Mouse (Mus musculus) intestine, embryonic 15.5 days (tissue): Measurements from ENCODE around the gene Vps52. TPM values are rescaled to one million over a fixed set of nuclear protein-coding genes. Genes with fewer than 3 reads are reported as not detected.

Experiments
- ATAC-seq: fragments of 200-750 bp; cut with Nextera tagmentation; 2 replicates; pipeline ENCODE4 v1.8.0; 2017; ENCODE audit warnings: moderate TSS enrichment, moderate library complexity
- H3K27ac ChIP-seq: fragments of 300-500 bp; sonication (generic); 2 replicates; pipeline ENCODE4 v1.5.1; 2015; ENCODE audit warnings: mild to moderate bottlenecking, inconsistent platforms
- H3K27me3 ChIP-seq: fragments of 300-500 bp; sonication (generic); replicated peaks from 2 replicates; pipeline ENCODE4 v1.6.1; 2015; ENCODE audit warnings: inconsistent platforms
- H3K36me3 ChIP-seq: fragments of 300-500 bp; sonication (generic); 2 replicates; pipeline ENCODE4 v1.6.1; 2015; ENCODE audit warnings: inconsistent platforms
- H3K4me1 ChIP-seq: fragments of 300-500 bp; sonication (generic); replicated peaks from 2 replicates; pipeline ENCODE4 v1.6.1; 2015; ENCODE audit warnings: inconsistent platforms
- H3K4me2 ChIP-seq: fragments of 300-500 bp; sonication (generic); replicated peaks from 2 replicates; pipeline ENCODE4 v1.6.1; 2015; ENCODE audit warnings: mild to moderate bottlenecking, inconsistent platforms
- H3K4me3 ChIP-seq: fragments of 300-500 bp; sonication (generic); replicated peaks from 2 replicates; pipeline ENCODE4 v1.5.1; 2015; ENCODE audit warnings: inconsistent platforms
- H3K9ac ChIP-seq: fragments of 300-500 bp; sonication (generic); 2 replicates; pipeline ENCODE4 v1.6.1; 2015; ENCODE audit warnings: inconsistent platforms
- H3K9me3 ChIP-seq: fragments of 300-500 bp; sonication (generic); 2 replicates; pipeline ENCODE4 v1.6.1; 2016; ENCODE audit warnings: inconsistent platforms
- WGBS: fragments of 180-500 bp; shearing (Covaris S2); methylation state at CpG from one replicate; pipeline ENCODE4 v1.1.7; 2015; 5-methylcytosine and 5-hydroxymethylcytosine counted together
- polyA plus RNA-seq: library from polyadenylated mRNA; unstranded; fragments of >200 nt; fragmentation: Nextera tagmentation; extraction: Ambion mirVana; gene quantifications from 2 replicates; pipeline ENCODE4 v1.2.1, GENCODE M21; 2015

The Vps52 gene
- polyA plus RNA-seq, 1 experiment from 2014 or later: 44.0 TPM

DNA sequence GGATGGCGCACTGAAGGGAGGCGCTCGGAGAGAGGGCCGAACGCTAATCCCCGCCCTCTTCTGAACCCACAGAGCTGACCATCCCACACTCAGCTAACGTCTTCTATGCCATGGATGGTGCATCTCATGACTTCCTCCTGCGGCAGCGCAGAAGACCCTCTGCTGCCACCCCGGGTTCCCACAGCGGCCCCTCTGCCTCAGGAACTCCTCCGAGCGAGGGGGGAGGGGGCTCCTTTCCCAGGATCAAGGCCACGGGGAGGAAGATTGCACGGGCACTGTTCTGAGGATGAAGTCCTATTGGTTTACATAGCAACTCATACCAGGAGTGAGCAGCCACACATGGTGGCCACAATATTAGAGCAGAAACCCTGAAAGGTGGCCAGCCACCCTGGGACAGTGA, 18.6 kb upstream of the Vps52 start:
- Histone ChIP-seq H3K4me2 (no peak overlapping the region), H3K36me3 (peaks cover 21% of the 10 kb centered on the region), H3K9ac (no peak overlapping the region), H3K4me1 (peaks cover 22% of the 10 kb centered on the region), H3K27me3 (no peaks in the 10 kb centered on the region), H3K27ac (no peak overlapping the region), H3K4me3 (no peak overlapping the region), H3K9me3 (no peaks in the 10 kb centered on the region)
- ATAC-seq: no peak
- 82% methylated on average over 15 of the region's 15 CpGs for WGBS

DNA sequence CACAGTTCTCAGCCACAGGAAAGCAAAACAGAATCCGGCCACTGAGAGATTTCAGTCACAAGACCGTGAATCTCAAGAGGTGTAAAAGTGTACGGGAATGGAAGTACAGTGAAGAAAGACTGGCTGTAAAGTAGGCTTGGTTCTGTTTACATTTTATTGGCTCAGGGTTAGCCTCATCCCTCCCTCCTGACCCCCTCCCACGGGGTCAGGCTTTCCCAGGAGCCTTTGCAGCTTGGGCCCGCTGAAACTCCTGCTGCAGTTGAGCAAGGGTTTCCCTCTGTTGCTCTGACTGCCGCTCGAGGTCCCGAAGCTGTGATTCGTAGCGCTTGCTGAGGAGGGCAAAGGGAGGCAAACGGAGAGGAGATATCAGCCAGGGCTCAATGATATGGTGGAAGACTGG, 16.8 kb upstream of the Vps52 start:
- H3K9me3 ChIP-seq: no peaks in the 10 kb centered on the region
- H3K4me3 ChIP-seq: peak overlapping the region; percentile 83; the same call in 1 of the 2 replicates
- no peaks in the 10 kb centered on the region for H3K27me3 ChIP-seq
- H3K36me3 ChIP-seq: peaks cover 16% of the 10 kb centered on the region
- peak overlapping the region; percentile 93 for H3K4me2 ChIP-seq
- no peak for ATAC-seq
- peaks cover 22% of the 10 kb centered on the region for H3K4me1 ChIP-seq
- WGBS: 73% methylated on average over 11 of the region's 11 CpGs
- peak overlapping the region; percentile 77; the same call in 1 of the 2 replicates for H3K9ac ChIP-seq
- no peak overlapping the region for H3K27ac ChIP-seq

DNA sequence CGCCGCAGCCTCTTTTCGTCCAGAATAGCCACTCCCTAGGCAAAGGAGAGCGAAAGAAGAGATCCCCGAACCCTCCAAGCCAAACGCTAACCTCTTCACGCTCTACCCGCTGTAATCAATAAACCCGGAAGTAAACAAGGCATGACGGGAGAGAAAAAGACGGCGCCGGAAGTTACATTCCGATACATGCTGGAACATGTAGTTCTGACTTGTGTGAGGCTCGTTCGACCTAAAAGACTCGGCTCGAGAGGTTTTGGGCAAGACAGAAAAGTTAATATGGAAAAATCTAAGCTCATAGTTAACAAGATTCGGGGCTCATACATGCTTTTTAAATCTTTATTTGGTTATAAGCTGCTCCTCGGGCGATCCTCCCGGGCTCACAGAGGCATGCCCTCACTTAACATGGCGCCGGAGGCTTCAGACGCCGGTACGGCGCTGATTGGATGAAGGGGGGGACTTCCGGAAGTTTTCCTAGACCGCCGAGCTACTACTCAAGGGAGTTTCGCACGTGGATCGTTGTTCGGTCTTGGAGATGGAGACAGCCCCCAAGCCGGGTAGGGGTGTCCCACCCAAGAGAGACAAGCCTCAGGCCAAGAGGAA, 15.3 kb upstream of the Vps52 start, which contains the start of the genes Pfdn6 and Wdr46:
Gene Pfdn6 (minus strand): TSS at position 138 of the 600 bp plus-strand sequence.
Gene Wdr46 (plus strand): TSS at position 455 of the 600 bp plus-strand sequence.
- H3K9ac ChIP-seq: peak within 1 kb of the TSS; percentile 77
- no peaks in the 10 kb centered on the region for H3K9me3 ChIP-seq
- peaks cover 22% of the 10 kb centered on the region for H3K4me1 ChIP-seq
- peak within 1 kb of the TSS; percentile 18; the same call in 1 of the 2 replicates for H3K27ac ChIP-seq
- H3K36me3 ChIP-seq: peaks cover 26% of the 10 kb centered on the region
- no peaks in the 10 kb centered on the region for H3K27me3 ChIP-seq
- ATAC-seq: peak; percentile 94
- peak within 1 kb of the TSS; percentile 83 for H3K4me3 ChIP-seq
- peak within 1 kb of the TSS; percentile 93 for H3K4me2 ChIP-seq
- WGBS: under 1% methylated on average over 36 of the region's 36 CpGs

DNA sequence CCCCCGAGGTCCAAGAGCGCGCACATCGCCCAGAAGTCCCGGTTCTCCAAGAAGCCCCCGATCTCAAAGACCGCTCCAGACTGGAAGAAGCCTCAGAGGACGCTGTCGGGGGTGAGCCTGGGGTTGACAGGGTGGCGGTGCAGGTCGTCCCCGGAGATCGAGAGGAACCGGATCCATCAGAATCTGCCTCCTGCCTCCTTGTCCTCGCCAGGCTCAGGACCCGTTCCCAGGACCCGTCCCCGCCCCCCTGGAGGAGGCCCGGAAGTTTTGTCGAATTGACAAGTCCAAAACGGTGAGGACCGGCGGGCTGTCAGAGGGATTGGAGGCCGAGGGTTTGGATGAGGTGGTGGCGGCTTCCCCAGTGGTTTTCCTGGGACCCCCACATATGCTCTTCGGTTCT, 14.6 kb upstream of the Vps52 start:
- Histone ChIP-seq H3K27ac (no peak overlapping the region), H3K4me3 (peak overlapping the region; percentile 83), H3K27me3 (no peaks in the 10 kb centered on the region), H3K9ac (peak overlapping the region; percentile 69), H3K4me2 (peak overlapping the region; percentile 93), H3K9me3 (no peaks in the 10 kb centered on the region), H3K4me1 (peaks cover 22% of the 10 kb centered on the region), H3K36me3 (peaks cover 28% of the 10 kb centered on the region)
- 1% methylated on average over 26 of the region's 26 CpGs for WGBS
- peak; percentile 12; the same call in 1 of the 2 replicates for ATAC-seq

DNA sequence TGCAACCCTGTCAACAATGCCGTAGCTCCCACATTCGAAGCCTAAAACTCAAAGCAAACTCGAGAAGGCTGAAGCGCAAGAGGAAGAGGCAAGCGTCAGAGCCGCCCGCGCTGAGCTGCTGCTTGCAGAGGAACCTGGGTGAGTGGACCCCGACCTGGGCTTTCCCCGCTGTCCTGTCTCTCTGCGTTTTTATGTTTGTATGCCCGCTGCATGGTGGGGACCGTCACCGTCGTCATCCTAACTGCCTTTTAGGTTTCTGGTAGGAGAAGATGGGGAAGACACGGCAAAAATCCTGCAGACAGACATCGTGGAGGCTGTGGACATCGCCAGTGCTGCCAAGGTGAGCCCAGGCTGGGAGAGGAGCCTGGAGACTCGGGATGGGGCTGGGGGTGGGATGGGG, 14.2 kb upstream of the Vps52 start:
- peak overlapping the region; percentile 93 for H3K4me2 ChIP-seq
- H3K4me1 ChIP-seq: peaks cover 22% of the 10 kb centered on the region
- H3K9ac ChIP-seq: peak overlapping the region; percentile 69
- H3K36me3 ChIP-seq: peaks cover 28% of the 10 kb centered on the region
- H3K4me3 ChIP-seq: peak overlapping the region; percentile 83
- H3K27ac ChIP-seq: no peak overlapping the region
- no peaks in the 10 kb centered on the region for H3K27me3 ChIP-seq
- no peaks in the 10 kb centered on the region for H3K9me3 ChIP-seq
- ATAC-seq: no peak
- 53% methylated on average over 19 of the region's 19 CpGs for WGBS

DNA sequence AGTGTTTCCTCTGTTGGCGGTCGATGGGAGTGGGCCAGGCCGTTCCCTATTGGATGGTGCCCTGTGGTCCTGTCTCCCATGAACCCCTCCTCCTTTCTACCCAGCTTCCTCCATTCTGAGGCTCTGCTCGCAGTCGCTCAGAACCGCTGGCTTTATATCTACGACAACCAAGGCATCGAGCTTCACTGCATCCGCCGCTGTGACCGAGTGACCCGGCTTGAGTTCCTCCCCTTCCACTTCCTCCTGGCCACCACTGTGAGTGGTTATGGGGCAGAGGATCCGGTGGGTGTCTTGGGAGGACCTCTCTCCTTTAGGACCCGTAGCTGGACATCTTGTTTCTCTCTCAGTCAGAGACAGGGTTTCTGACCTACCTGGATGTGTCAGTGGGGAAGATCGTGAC, 12.2 kb upstream of the Vps52 start:
- Histone ChIP-seq H3K9me3 (no peaks in the 10 kb centered on the region), H3K4me2 (no peak overlapping the region), H3K4me1 (peaks cover 25% of the 10 kb centered on the region), H3K27me3 (no peaks in the 10 kb centered on the region), H3K9ac (no peak overlapping the region), H3K4me3 (no peak overlapping the region), H3K27ac (no peak overlapping the region), H3K36me3 (peaks cover 19% of the 10 kb centered on the region; the same call in 1 of the 2 replicates)
- no peak for ATAC-seq
- WGBS: 94% methylated on average over 15 of the region's 15 CpGs

DNA sequence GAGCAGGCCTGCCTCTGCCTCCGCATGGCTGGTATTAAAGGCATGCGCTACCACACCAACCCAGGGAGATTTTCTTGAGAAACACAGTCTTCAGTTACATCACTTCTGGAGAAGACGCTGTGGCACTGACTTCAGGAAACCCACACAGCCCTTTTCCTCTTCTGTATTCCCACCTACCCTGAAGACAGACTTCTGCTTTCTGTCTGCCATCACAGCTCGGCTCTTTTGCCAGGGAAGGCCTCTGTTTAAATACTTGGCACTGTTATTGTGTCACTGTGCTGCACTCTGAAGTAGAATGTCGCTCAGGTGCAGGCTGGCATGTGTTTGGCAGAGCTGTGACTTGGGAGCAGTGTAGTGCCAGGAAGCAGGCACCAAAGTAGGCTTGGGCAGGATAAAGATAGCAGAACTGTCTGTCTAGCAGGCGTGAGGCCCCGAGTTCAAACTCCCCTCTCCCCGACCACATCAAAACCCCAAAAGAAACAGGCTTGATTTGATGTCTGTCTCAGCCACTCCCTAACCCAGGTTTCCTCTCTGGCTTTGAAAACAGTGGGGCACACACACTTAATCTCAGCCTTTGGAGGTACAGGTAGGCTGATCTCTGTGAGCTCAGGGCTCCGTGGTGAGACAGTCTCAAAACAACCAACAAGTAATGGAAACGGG, 8.1 kb upstream of the Vps52 start:
- Histone ChIP-seq H3K36me3 (peaks cover 19% of the 10 kb centered on the region; the same call in 1 of the 2 replicates), H3K27ac (no peak overlapping the region), H3K9ac (no peak overlapping the region), H3K4me2 (no peak overlapping the region), H3K4me1 (peaks cover 33% of the 10 kb centered on the region), H3K9me3 (no peaks in the 10 kb centered on the region), H3K4me3 (no peak overlapping the region), H3K27me3 (no peaks in the 10 kb centered on the region)
- no peak for ATAC-seq
- WGBS: 92% methylated on average over 10 of the region's 10 CpGs

DNA sequence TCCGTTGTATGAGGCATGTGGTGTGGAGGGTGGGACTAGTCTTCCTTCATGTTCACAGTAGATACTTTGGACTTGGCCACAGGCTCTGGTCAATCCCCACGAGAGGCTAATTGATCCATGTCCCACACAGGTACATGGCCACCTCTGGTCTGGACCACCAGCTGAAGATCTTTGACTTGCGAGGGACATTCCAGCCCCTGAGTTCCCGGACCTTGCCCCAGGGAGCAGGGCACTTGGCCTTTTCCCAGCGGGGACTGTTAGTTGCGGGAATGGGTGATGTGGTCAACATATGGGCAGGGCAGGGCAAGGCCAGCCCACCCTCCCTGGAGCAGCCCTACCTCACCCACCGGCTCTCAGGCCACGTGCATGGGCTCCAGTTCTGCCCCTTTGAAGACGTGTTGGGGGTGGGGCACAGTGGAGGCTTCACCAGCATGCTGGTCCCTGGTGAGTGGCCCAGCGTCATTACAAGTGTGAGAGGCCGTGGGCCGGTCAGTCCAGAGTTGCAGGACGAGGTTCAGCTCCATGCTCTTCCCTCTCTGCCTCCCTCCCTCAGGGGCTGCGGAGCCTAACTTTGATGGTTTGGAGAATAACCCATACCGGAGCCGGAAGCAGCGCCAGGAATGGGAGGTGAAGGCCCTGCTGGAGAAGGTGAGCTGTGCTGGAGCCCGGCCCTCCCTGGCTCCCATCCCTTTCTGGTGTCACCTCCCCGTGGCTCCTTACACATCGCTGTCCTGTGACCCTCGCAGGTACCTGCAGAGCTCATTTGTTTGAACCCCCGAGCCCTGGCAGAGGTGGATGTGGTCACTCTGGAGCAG, 7.3 kb upstream of the Vps52 start:
- Histone ChIP-seq H3K27ac (peak overlapping the region; percentile 70), H3K4me1 (peaks cover 40% of the 10 kb centered on the region), H3K4me2 (peak overlapping the region; percentile 91), H3K9me3 (no peaks in the 10 kb centered on the region), H3K9ac (peak overlapping the region; percentile 21; the same call in 1 of the 2 replicates), H3K36me3 (peaks cover 22% of the 10 kb centered on the region), H3K27me3 (no peaks in the 10 kb centered on the region), H3K4me3 (no peak overlapping the region)
- no peak for ATAC-seq
- 86% methylated on average over 22 of the region's 22 CpGs for WGBS

DNA sequence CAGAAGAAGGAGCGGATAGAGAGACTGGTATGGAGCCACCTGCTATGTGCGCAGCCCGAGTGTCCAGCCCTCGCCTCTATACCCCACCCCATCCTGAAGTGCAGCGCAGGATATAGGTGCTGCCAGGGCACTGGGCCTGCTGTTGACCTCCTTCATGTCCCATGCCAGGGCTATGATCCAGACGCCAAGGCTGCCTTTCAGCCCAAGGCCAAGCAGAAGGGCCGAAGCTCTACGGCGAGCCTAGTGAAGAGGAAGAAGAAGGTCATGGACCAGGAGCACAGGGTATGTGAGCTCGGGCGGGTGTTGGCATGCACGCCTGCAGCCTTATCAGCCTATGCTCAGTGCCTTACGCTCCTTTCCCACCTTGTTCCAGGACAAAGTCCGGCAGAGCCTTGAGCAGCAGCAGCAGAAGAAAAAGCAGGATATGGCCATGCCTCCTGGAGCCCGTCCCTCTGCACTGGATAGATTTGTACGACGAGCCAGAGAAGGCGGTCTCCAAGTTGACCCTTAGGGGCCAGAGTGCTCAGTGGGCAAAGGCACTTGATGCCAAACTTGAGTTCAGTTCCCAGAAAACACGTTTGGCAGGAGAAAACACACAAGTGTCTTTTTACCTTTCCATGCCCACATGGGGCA, 6.6 kb upstream of the Vps52 start:
- Histone ChIP-seq H3K9ac (peak overlapping the region; percentile 21; the same call in 1 of the 2 replicates), H3K4me3 (0 out of 2 replicates have a peak overlapping the region, but pooled peaks have one; percentile 1), H3K27me3 (no peaks in the 10 kb centered on the region), H3K4me1 (peaks cover 46% of the 10 kb centered on the region), H3K36me3 (peaks cover 22% of the 10 kb centered on the region), H3K27ac (peak overlapping the region; percentile 70), H3K9me3 (no peaks in the 10 kb centered on the region), H3K4me2 (peak overlapping the region; percentile 91)
- ATAC-seq: peak; percentile 67
- 69% methylated on average over 19 of the region's 19 CpGs for WGBS

DNA sequence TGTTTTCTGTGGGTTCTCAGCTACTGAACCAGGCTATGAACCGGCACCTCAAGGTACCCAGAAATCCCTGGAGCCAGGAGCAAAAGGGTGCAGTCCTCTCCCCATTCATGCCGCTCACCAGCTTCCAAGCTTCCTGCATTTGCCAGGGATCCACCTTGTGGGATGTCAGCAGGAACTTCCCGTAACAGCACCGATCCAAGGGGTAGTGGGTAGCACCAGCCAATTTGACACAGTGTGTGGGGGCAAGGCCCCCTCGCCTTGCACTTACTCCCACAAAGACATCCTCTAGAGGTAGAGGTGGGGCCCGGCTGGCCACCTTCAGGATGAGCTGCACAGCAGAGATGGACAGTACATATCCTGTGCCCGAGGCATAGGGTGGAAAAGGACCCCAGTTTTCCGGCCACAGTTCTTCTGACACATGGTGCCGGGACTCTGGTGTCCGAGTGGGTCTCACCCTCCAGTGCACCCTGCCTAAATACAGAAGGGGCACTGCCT, 5.4 kb upstream of the Vps52 start:
- Histone ChIP-seq H3K36me3 (peaks cover 16% of the 10 kb centered on the region), H3K4me1 (peaks cover 52% of the 10 kb centered on the region)
- WGBS: 77% methylated on average over 10 of the region's 10 CpGs

DNA sequence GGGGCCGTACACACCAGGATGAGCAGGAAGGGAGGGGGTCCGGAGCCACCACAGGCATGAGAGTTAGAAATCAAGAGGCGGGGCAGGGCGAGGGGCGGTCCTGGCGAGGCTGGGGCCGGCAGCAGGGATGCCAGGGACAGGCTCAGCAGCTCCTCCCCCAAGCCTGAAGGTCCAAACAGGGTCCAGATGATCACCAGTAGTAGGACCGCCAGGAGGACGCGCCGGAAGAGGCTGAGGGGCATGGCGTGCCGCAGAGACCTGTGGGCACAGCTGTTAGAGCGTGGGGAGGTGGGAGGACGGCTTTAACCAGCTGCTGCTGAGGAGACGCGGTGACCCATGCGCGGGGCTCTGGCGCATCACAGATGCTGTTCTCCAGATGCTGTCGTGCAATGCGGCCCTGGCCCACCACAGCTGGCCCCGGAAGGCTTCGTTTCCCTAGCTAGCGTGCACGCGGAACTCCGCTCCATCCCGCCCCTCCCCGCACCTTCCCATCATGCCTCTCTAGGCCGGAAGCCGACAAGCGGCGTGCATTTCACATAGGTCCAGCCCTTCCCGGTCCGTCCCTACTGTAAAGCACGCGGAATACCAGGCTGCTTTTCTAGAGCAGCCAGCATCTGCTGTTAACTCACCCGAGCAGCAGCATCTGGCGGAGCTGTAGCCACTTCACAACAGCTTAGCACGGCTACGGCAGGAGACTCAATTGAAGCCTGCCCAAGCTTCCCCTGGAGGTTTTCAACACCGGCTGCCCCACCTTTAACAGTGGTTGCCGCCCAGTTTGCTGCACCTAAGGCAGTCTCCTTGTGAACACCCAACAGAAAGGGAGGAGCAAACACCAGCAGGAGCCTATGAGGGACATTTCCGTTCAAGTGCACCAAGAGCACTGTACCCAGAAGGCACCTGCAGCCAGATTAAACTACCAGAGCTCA, 4.3 kb upstream of the Vps52 start, which contains the start of gene B3galt4:
Gene B3galt4 (minus strand): TSS at position 468 of the 926 bp plus-strand sequence.
- ATAC-seq: peak; percentile 79
- peaks cover 52% of the 10 kb centered on the region for H3K4me1 ChIP-seq
- WGBS: 1% methylated on average over 45 of the region's 45 CpGs
- H3K4me3 ChIP-seq: peak within 1 kb of the TSS; percentile 52
- H3K27me3 ChIP-seq: no peaks in the 10 kb centered on the region
- peak within 1 kb of the TSS; percentile 91 for H3K4me2 ChIP-seq
- H3K36me3 ChIP-seq: peaks cover 13% of the 10 kb centered on the region
- H3K27ac ChIP-seq: peak within 1 kb of the TSS; percentile 96
- peak within 1 kb of the TSS; percentile 59 for H3K9ac ChIP-seq
- H3K9me3 ChIP-seq: no peaks in the 10 kb centered on the region

More for the DNA sequence above, 5.4 kb upstream of the Vps52 start:
- ATAC-seq: no peak
- Histone ChIP-seq H3K27me3 (no peaks in the 10 kb centered on the region), H3K27ac (peak overlapping the region; percentile 96), H3K4me2 (peak overlapping the region; percentile 91), H3K9ac (peak overlapping the region; percentile 59), H3K4me3 (peak overlapping the region; percentile 52), H3K9me3 (no peaks in the 10 kb centered on the region)
